In the genomic region with DNA sequence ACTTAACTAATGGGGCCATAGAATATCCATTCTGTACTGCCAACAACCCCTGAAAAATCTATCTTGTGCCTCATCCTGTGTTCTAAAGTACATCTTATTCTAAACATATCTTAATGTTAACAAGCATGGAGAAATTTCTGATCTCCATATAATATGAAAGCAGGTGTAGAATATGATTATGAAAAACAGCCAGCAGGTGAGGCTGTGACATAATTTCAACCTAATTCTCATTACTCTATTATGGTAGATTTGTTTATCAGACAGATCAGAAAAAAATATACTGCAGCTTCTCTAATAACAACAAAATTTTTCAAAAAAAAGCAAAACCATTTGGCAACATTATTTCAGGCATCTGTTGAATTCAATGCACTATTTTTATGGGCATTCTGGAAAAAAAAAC, we compare ENCODE assay signal across 15 mouse cellular contexts.
"Had no signal": no experiment of that assay in that cellular context is flagged by ENCODE, and none has a peak within 500 bp of the region (broad histone marks: within the 10 kb centered on the region; RNA-seq: fewer than 3 reads in every experiment).

No protein-coding gene starts in this region.

- H3K4me1 ChIP-seq: lung, embryonic 15.5 days; megakaryocyte, embryonic 14.5 days; midbrain, embryonic 13.5 days; midbrain, embryonic 15.5 days; neural tube, embryonic 12.5 days; stomach, embryonic 15.5 days had no signal

- H3K36me3 ChIP-seq: lung, embryonic 15.5 days; midbrain, embryonic 13.5 days; midbrain, embryonic 15.5 days; neural tube, embryonic 12.5 days; stomach, embryonic 15.5 days had no signal

- H3K27ac ChIP-seq: lung, embryonic 15.5 days; macrophage; midbrain, embryonic 13.5 days; midbrain, embryonic 15.5 days; neural tube, embryonic 12.5 days; stomach, embryonic 15.5 days had no signal

- H3K27me3 ChIP-seq: lung, embryonic 15.5 days; megakaryocyte, embryonic 14.5 days; midbrain, embryonic 13.5 days; midbrain, embryonic 15.5 days; neural tube, embryonic 12.5 days; stomach, embryonic 15.5 days had no signal

- H3K4me3 ChIP-seq: lung, embryonic 15.5 days; megakaryocyte, embryonic 14.5 days; midbrain, embryonic 13.5 days; midbrain, embryonic 15.5 days; neural tube, embryonic 12.5 days; stomach, embryonic 15.5 days had no signal

- H3K4me2 ChIP-seq: lung, embryonic 15.5 days; midbrain, embryonic 11.5 days; midbrain, embryonic 13.5 days; midbrain, embryonic 15.5 days; neural tube, embryonic 12.5 days; stomach, embryonic 15.5 days had no signal

- ATAC-seq: liver, postnatal 0 days; midbrain, embryonic 13.5 days; midbrain, embryonic 15.5 days had no signal

- H3K9ac ChIP-seq: liver, postnatal 0 days; lung, embryonic 15.5 days; midbrain, embryonic 13.5 days; midbrain, embryonic 15.5 days; neural tube, embryonic 12.5 days; stomach, embryonic 15.5 days had no signal

- DNase-seq: liver, postnatal 0 days; lung, adult 2 months; lung, postnatal 10 days; right cerebral cortex, postnatal 14 days; thymus, adult 18-20 months; thymus, postnatal 14 days; thymus, postnatal 36 days had no signal

- H3K9me3 ChIP-seq: lung, embryonic 15.5 days; megakaryocyte, embryonic 14.5 days; midbrain, embryonic 13.5 days; midbrain, embryonic 15.5 days; neural tube, embryonic 12.5 days; stomach, embryonic 15.5 days had no signal
